Mouse (Mus musculus): ENCODE measurements around the gene Pcnt.

- TF ChIP-seq CTCF (IDR thresholded peaks at IDR 0.05; ENCODE audit: control insufficient read depth, insufficient read depth, insufficient replicate concordance, low read depth, low read length) (no peak), POLR2A (IDR thresholded peaks at IDR 0.05; ENCODE audit: control insufficient read depth, low read depth, low read length) (no peak)
These were observed 19.7 kb upstream of the Pcnt start for GRCm38 (mm10) chr10:76462312-76462711.

All from testis, adult 2 months (tissue).